Mouse (Mus musculus): ENCODE measurements around the gene Dnajc16.

- TF ChIP-seq POLR2A (IDR thresholded peaks at IDR 0.05; ENCODE audit: control insufficient read depth, low read depth, low read length) (no peak), CTCF (IDR thresholded peaks at IDR 0.05; ENCODE audit: control insufficient read depth, insufficient read depth, insufficient replicate concordance, low read depth, low read length) (no peak)
Measured at GRCm38 (mm10) chr4:141805886-141806285, 15.2 kb upstream of the Dnajc16 start.
